Mouse (Mus musculus): ENCODE measurements around the gene Enpp1. TPM values are rescaled to one million over a fixed set of nuclear protein-coding genes. Genes with fewer than 3 reads are reported as not detected.

The Enpp1 gene
- total RNA-seq, 2 experiments from 2014 or later, result 3.3 TPM

GRCm38 (mm10) chr10:24712367-24712761, 405 bp upstream of the Enpp1 start:
- DNase-seq (ENCODE audit: extremely low spot score in 1 of 2, low spot score in 1 of 2), result no peak

- DNase-seq (ENCODE audit: extremely low spot score in 1 of 2, low spot score in 1 of 2), result no peak
Measured at GRCm38 (mm10) chr10:24711071-24711470, 888 bp downstream of the Enpp1 start.

- no peak for DNase-seq (ENCODE audit: extremely low spot score in 1 of 2, low spot score in 1 of 2)
Measured at GRCm38 (mm10) chr10:24710361-24710760, 1.6 kb downstream of the Enpp1 start.

- DNase-seq (ENCODE audit: extremely low spot score in 1 of 2, low spot score in 1 of 2), result no peak
Measured at GRCm38 (mm10) chr10:24707745-24708144, 4.2 kb downstream of the Enpp1 start.

GRCm38 (mm10) chr10:24706431-24707140, 5.4 kb downstream of the Enpp1 start:
- no peak for DNase-seq (ENCODE audit: extremely low spot score in 1 of 2, low spot score in 1 of 2)

- no peak for DNase-seq (ENCODE audit: extremely low spot score in 1 of 2, low spot score in 1 of 2)
Measured at GRCm38 (mm10) chr10:24702698-24703097, 9.3 kb downstream of the Enpp1 start.

GRCm38 (mm10) chr10:24698131-24698775, 13.7 kb downstream of the Enpp1 start:
- no peak for DNase-seq (ENCODE audit: extremely low spot score in 1 of 2, low spot score in 1 of 2)

GRCm38 (mm10) chr10:24696761-24697160, 15.2 kb downstream of the Enpp1 start:
- no peak for DNase-seq (ENCODE audit: extremely low spot score in 1 of 2, low spot score in 1 of 2)

GRCm38 (mm10) chr10:24695786-24696185, 16.2 kb downstream of the Enpp1 start:
- DNase-seq (ENCODE audit: extremely low spot score in 1 of 2, low spot score in 1 of 2), result no peak

GRCm38 (mm10) chr10:24682518-24683104, 29.3 kb downstream of the Enpp1 start:
- DNase-seq (ENCODE audit: extremely low spot score in 1 of 2, low spot score in 1 of 2), result no peak

GRCm38 (mm10) chr10:24677681-24678080, 34.3 kb downstream of the Enpp1 start:
- no peak for DNase-seq (ENCODE audit: extremely low spot score in 1 of 2, low spot score in 1 of 2)

GRCm38 (mm10) chr10:24674261-24674660, 37.7 kb downstream of the Enpp1 start:
- no peak for DNase-seq (ENCODE audit: extremely low spot score in 1 of 2, low spot score in 1 of 2)

- no peak for DNase-seq (ENCODE audit: extremely low spot score in 1 of 2, low spot score in 1 of 2)
Measured at GRCm38 (mm10) chr10:24672948-24673347, 39.0 kb downstream of the Enpp1 start.

GRCm38 (mm10) chr10:24670548-24670947, 41.4 kb downstream of the Enpp1 start:
- DNase-seq (ENCODE audit: extremely low spot score in 1 of 2, low spot score in 1 of 2), result no peak

GRCm38 (mm10) chr10:24650990-24651569, 60.9 kb downstream of the Enpp1 start:
- no peak for DNase-seq (ENCODE audit: extremely low spot score in 1 of 2, low spot score in 1 of 2)

- no peak for DNase-seq (ENCODE audit: extremely low spot score in 1 of 2, low spot score in 1 of 2)
Measured at GRCm38 (mm10) chr10:24647996-24648738, 63.8 kb downstream of the Enpp1 start.

- DNase-seq (ENCODE audit: extremely low spot score in 1 of 2, low spot score in 1 of 2), result no peak
Measured at GRCm38 (mm10) chr10:24645169-24645568, 66.8 kb downstream of the Enpp1 start.

GRCm38 (mm10) chr10:24642796-24643580, 69.0 kb downstream of the Enpp1 start:
- DNase-seq (ENCODE audit: extremely low spot score in 1 of 2, low spot score in 1 of 2), result no peak

GRCm38 (mm10) chr10:24641416-24642140, 70.4 kb downstream of the Enpp1 start:
- no peak for DNase-seq (ENCODE audit: extremely low spot score in 1 of 2, low spot score in 1 of 2)
